Mouse (Mus musculus): Measurements from ENCODE around the gene Pebp1. TPM values are rescaled to one million over a fixed set of nuclear protein-coding genes. Genes with fewer than 3 reads are reported as not detected.

Pebp1 gene
- total and polyA plus RNA-seq, 3 experiments = 210 to 1,716 (median 337) TPM

DNA sequence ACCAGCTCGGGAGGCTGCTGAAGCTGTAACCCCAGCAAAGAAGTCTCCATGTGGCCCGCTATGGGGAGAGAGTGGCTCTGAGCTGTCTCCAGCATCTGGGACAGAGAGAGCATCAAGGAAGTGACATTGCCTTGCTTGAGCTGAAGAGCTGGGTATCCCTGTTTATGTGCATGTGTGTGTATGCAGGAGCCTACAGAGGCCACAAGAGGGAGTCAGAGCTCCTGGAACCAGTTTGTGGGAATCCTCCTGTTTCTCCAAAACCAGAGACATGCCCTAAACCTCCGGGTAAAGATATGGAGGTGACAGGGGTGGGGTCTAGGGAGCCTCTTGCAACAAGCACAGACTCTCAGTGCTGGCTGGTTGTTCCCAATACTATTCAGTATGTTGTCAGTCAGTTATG, 3.9 kb upstream of the Pebp1 start:
- Histone ChIP-seq H3K4me1 (ENCODE audit: insufficient read depth, low read depth, low read length) (peaks cover 15% of the 10 kb centered on the region), H3K36me3 (replicated peaks) (no peaks in the 10 kb centered on the region), H3K27me3 (ENCODE audit: insufficient read depth, low read length) (no peaks in the 10 kb centered on the region), H3K9me3 (replicated peaks) (no peaks in the 10 kb centered on the region), H3K4me3 (ENCODE audit: low read depth, low read length) (no peak overlapping the region)
- DNase-seq (ENCODE audit: low spot score) = no peak
- TF ChIP-seq TAL1 (conservative IDR thresholded peaks at IDR 0.05; ENCODE audit: low read depth, low read length) (no peak), CTCF (IDR thresholded peaks at IDR 0.05; ENCODE audit: low read depth, low read length) (no peak), POLR2AphosphoS5 (IDR thresholded peaks at IDR 0.05; ENCODE audit: insufficient replicate concordance, low read depth, low read length) (no peak), GATA2 (IDR thresholded peaks at IDR 0.05; ENCODE audit: borderline replicate concordance, low read depth, low read length) (no peak), GATA1 (IDR thresholded peaks at IDR 0.05; ENCODE audit: borderline replicate concordance, low read length) (no peak)
- no peak for ATAC-seq (ENCODE audit: extremely low read depth, insufficient number of reproducible peaks, low FRiP score, poor library complexity, severe bottlenecking)

DNA sequence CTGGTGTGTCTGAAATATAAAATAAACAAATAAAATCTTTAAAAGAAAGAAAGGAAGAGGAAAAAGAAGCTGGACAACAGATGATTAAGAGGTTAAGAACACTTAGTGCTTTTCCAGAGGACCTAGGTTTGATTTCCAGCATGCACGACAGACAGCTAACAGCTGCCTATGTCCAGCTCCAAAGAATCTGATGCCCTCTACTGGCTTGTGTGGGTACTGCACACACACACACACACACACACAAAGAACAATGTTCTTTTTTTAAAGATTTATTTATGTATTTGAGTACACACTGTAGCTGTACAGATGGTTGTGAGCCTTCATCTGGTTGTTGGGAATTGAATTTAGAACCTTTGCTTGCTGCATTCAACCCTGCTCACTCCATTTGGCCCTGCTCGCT, 2.7 kb upstream of the Pebp1 start:
- no peak for ATAC-seq (ENCODE audit: extremely low read depth, insufficient number of reproducible peaks, low FRiP score, poor library complexity, severe bottlenecking)

DNA sequence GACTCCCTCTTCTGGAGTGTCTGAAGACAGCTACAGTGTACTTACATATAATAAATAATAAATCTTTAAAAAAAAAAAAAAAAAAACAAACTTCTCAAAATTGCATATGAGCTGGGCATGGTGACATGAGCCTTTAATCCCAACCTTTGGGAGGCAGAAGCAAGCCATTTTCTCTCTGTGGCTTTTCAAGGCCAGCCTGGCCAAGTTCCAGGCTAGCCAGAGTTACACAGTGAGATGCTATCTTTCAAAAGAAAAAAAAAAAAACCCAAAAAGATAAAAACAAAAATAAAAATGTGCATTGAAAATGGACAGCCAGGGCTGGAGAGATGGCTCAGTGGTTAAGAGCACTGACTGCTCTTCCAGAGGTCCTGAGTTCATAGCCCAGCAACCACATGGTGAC, 2.2 kb upstream of the Pebp1 start:
- no peaks in the 10 kb centered on the region for H3K9me3 ChIP-seq (replicated peaks)
- no peak overlapping the region for H3K4me3 ChIP-seq (ENCODE audit: low read depth, low read length)
- ATAC-seq (ENCODE audit: extremely low read depth, insufficient number of reproducible peaks, low FRiP score, poor library complexity, severe bottlenecking) (no peak), DNase-seq (ENCODE audit: low spot score) (no peak)
- peaks cover 29% of the 10 kb centered on the region for H3K4me1 ChIP-seq (ENCODE audit: insufficient read depth, low read depth, low read length)
- TF ChIP-seq GATA1 (IDR thresholded peaks at IDR 0.05; ENCODE audit: borderline replicate concordance, low read length) (no peak), TAL1 (conservative IDR thresholded peaks at IDR 0.05; ENCODE audit: low read depth, low read length) (no peak), POLR2AphosphoS5 (IDR thresholded peaks at IDR 0.05; ENCODE audit: insufficient replicate concordance, low read depth, low read length) (no peak), CTCF (IDR thresholded peaks at IDR 0.05; ENCODE audit: low read depth, low read length) (no peak), GATA2 (IDR thresholded peaks at IDR 0.05; ENCODE audit: borderline replicate concordance, low read depth, low read length) (no peak)
- H3K27me3 ChIP-seq (ENCODE audit: insufficient read depth, low read length) = no peaks in the 10 kb centered on the region
- peaks cover 14% of the 10 kb centered on the region for H3K36me3 ChIP-seq (replicated peaks)

More for the DNA sequence above, 2.7 kb upstream of the Pebp1 start:
- DNase-seq (ENCODE audit: low spot score) = no peak
- peaks cover 25% of the 10 kb centered on the region for H3K4me1 ChIP-seq (ENCODE audit: insufficient read depth, low read depth, low read length)
- H3K36me3 ChIP-seq (replicated peaks) = peaks cover 10% of the 10 kb centered on the region
- H3K4me3 ChIP-seq (ENCODE audit: low read depth, low read length) = no peak overlapping the region
- H3K27me3 ChIP-seq (ENCODE audit: insufficient read depth, low read length) = no peaks in the 10 kb centered on the region
- TF ChIP-seq TAL1 (conservative IDR thresholded peaks at IDR 0.05; ENCODE audit: low read depth, low read length) = no peak
- no peak for TF ChIP-seq GATA1 (IDR thresholded peaks at IDR 0.05; ENCODE audit: borderline replicate concordance, low read length)
- TF ChIP-seq CTCF (IDR thresholded peaks at IDR 0.05; ENCODE audit: low read depth, low read length) = no peak
- TF ChIP-seq POLR2AphosphoS5 (IDR thresholded peaks at IDR 0.05; ENCODE audit: insufficient replicate concordance, low read depth, low read length) = no peak
- no peak for TF ChIP-seq GATA2 (IDR thresholded peaks at IDR 0.05; ENCODE audit: borderline replicate concordance, low read depth, low read length)
- no peaks in the 10 kb centered on the region for H3K9me3 ChIP-seq (replicated peaks)

DNA sequence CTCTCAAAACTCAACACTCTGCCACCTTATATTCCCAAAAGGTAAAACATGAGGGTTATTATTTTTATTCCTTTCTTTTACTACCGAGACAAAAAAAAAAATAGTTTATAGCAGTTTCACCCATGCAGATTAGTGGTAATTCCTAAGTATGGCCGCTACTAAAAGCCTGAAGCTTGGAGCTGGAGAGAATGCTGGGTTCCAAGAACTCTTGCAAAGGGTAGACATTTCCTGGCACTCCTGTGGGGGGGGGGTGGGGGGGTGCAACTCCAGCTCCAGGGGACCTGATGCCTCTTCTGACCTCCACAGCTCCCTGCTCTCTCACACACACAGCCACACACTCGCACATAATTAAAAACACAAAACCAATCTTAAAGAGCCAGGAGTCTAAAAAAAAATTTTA, 1.1 kb downstream of the Pebp1 start:
- DNase-seq (ENCODE audit: low spot score) (no peak), ATAC-seq (ENCODE audit: extremely low read depth, insufficient number of reproducible peaks, low FRiP score, poor library complexity, severe bottlenecking) (no peak)
- TF ChIP-seq GATA2 (IDR thresholded peaks at IDR 0.05; ENCODE audit: borderline replicate concordance, low read depth, low read length) = no peak
- no peak for TF ChIP-seq POLR2AphosphoS5 (IDR thresholded peaks at IDR 0.05; ENCODE audit: insufficient replicate concordance, low read depth, low read length)
- no peak for TF ChIP-seq GATA1 (IDR thresholded peaks at IDR 0.05; ENCODE audit: borderline replicate concordance, low read length)
- no peak for TF ChIP-seq CTCF (IDR thresholded peaks at IDR 0.05; ENCODE audit: low read depth, low read length)
- TF ChIP-seq TAL1 (conservative IDR thresholded peaks at IDR 0.05; ENCODE audit: low read depth, low read length) = no peak
- Histone ChIP-seq H3K4me1 (ENCODE audit: insufficient read depth, low read depth, low read length) (peaks cover 40% of the 10 kb centered on the region), H3K27me3 (ENCODE audit: insufficient read depth, low read length) (no peaks in the 10 kb centered on the region), H3K9me3 (replicated peaks) (no peaks in the 10 kb centered on the region), H3K4me3 (ENCODE audit: low read depth, low read length) (peak overlapping the region; percentile 79), H3K36me3 (replicated peaks) (peaks cover 42% of the 10 kb centered on the region)

DNA sequence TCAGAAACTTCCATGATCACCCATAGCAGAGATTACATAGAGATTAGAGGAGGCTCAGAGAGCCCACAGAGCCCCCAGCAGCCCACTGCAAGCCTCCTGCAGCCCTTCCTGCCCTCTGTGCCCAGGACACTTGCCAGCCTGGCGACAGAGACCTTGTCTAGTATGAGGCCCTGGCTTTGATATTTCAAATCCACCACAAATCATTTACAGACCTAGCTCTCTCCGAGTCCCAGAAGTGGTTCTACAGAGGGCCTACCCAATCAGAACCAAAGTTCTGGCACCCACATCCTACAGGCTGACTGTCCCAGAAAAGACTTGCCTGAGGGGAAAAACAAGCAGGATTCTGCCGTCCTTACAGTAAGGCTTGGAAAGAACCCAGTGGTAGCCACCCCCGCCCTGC, 2.2 kb downstream of the Pebp1 start:
- Histone ChIP-seq H3K4me1 (ENCODE audit: insufficient read depth, low read depth, low read length) (peaks cover 50% of the 10 kb centered on the region), H3K4me3 (ENCODE audit: low read depth, low read length) (peak overlapping the region; percentile 16; the same call in 1 of the 2 replicates), H3K36me3 (replicated peaks) (peaks cover 51% of the 10 kb centered on the region), H3K27me3 (ENCODE audit: insufficient read depth, low read length) (no peaks in the 10 kb centered on the region), H3K9me3 (replicated peaks) (no peaks in the 10 kb centered on the region)
- DNase-seq (ENCODE audit: low spot score) = no peak
- no peak for TF ChIP-seq CTCF (IDR thresholded peaks at IDR 0.05; ENCODE audit: low read depth, low read length)
- TF ChIP-seq POLR2AphosphoS5 (IDR thresholded peaks at IDR 0.05; ENCODE audit: insufficient replicate concordance, low read depth, low read length) = no peak
- TF ChIP-seq GATA1 (IDR thresholded peaks at IDR 0.05; ENCODE audit: borderline replicate concordance, low read length) = no peak
- no peak for TF ChIP-seq GATA2 (IDR thresholded peaks at IDR 0.05; ENCODE audit: borderline replicate concordance, low read depth, low read length)
- TF ChIP-seq TAL1 (conservative IDR thresholded peaks at IDR 0.05; ENCODE audit: low read depth, low read length) = no peak
- ATAC-seq (ENCODE audit: extremely low read depth, insufficient number of reproducible peaks, low FRiP score, poor library complexity, severe bottlenecking) = no peak

DNA sequence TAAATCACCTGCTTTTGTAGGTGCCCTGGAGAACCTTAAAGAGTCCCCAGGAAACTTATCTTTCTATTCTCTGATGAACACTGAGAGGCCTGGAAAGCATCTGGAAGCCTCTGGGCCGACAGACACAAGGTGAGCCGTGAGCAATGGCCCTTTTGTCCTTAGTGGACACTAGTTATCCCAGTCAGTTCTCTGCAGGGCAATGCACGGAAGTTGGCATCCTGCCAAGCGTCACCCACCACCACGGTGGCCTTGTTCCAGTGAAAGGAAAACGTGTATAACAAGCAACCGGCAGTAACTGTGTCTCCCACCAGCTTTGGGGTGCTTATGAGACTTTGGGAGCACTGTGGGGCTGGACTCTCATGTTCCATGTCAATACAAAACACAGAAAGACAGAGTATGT, 2.7 kb downstream of the Pebp1 start:
- Histone ChIP-seq H3K27me3 (ENCODE audit: insufficient read depth, low read length) (no peaks in the 10 kb centered on the region), H3K9me3 (replicated peaks) (no peaks in the 10 kb centered on the region), H3K36me3 (replicated peaks) (peaks cover 57% of the 10 kb centered on the region), H3K4me1 (ENCODE audit: insufficient read depth, low read depth, low read length) (peaks cover 55% of the 10 kb centered on the region), H3K4me3 (ENCODE audit: low read depth, low read length) (no peak overlapping the region)
- ATAC-seq (ENCODE audit: extremely low read depth, insufficient number of reproducible peaks, low FRiP score, poor library complexity, severe bottlenecking) (no peak), DNase-seq (ENCODE audit: low spot score) (no peak)
- TF ChIP-seq POLR2AphosphoS5 (IDR thresholded peaks at IDR 0.05; ENCODE audit: insufficient replicate concordance, low read depth, low read length) = no peak
- TF ChIP-seq GATA1 (IDR thresholded peaks at IDR 0.05; ENCODE audit: borderline replicate concordance, low read length) = no peak
- TF ChIP-seq GATA2 (IDR thresholded peaks at IDR 0.05; ENCODE audit: borderline replicate concordance, low read depth, low read length) = no peak
- TF ChIP-seq TAL1 (conservative IDR thresholded peaks at IDR 0.05; ENCODE audit: low read depth, low read length) = no peak
- TF ChIP-seq CTCF (IDR thresholded peaks at IDR 0.05; ENCODE audit: low read depth, low read length) = no peak
